Mouse (Mus musculus) splenic B cell, adult 2 months (primary cell): ENCODE measurements at regions not wholly inside any gene's neighbourhood (a gene's known extent, or its start where the extent isn't known, plus 50 kb on each side); places are given as distances from the start of the nearest gene placed in this dataset.

Source experiments
- DNase-seq: peaks from one replicate; pipeline ENCODE4 v3.0.0-alpha.2; 2011; ENCODE audit warnings: low read depth, low spot score
- H3K27me3 ChIP-seq: 2 replicates; pipeline ENCODE4 v1.6.1; 2012; ENCODE audit warnings: mild to moderate bottlenecking, low read length, moderate library complexity, mixed read lengths; ENCODE audit not compliant: control insufficient read depth, poor library complexity, insufficient read depth, severe bottlenecking
- H3K36me3 ChIP-seq: 2 replicates; pipeline ENCODE4 v1.6.1; 2012; ENCODE audit warnings: mild to moderate bottlenecking, low read length, moderate library complexity, mixed read lengths; ENCODE audit not compliant: control insufficient read depth, poor library complexity, insufficient read depth, severe bottlenecking

DNA sequence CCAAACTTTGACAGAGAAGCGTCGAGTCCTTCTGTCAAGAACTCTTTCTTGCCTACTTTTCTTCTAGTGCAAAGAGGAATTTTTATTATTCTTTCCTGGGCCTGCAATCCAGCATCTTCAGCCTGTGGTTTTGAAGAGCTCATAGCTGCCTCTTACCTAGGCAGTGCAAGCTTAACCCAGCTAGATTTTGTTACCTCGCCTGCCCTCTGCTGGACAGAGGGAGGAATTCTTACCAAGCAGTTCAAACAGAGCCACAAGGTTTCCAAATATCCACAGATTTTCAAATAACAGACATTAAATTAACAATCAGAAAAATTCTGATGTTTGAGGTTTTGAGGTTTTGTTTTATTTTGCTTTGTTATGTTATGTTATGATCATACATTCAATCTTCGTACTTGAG lies 84.1 kb upstream of the Fam204a start:
- DNase-seq = peak; percentile 87
- Histone ChIP-seq H3K36me3 (no peaks in the 10 kb centered on the region), H3K27me3 (no peaks in the 10 kb centered on the region; the same call in 1 of the 2 replicates)

GRCm38 (mm10) chr19:60302371-60302770 lies 75.9 kb upstream of the Fam204a start:
- no peak for DNase-seq
- no peaks in the 10 kb centered on the region; the same call in 1 of the 2 replicates for H3K27me3 ChIP-seq
- no peaks in the 10 kb centered on the region for H3K36me3 ChIP-seq

DNA sequence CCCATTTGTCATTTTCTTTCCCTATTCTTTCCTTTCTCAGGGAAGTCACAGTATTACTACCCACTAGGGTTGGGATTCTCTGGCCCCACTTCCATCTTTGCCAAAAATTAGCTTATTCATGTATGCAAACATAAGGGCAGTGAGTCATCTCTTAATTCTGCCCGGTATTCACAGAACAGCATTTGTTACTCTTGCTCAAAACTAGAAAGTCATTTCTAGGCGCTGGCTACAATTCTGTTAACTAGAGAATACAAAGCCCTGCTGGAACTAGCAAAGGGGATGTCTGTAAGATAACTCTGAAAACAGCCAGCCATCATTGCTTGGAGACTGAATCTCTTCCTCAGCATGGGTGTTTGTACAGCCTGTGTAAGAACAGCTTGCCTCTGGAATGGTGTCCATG lies 74.4 kb upstream of the Fam204a start:
- no peaks in the 10 kb centered on the region for H3K36me3 ChIP-seq
- no peaks in the 10 kb centered on the region; the same call in 1 of the 2 replicates for H3K27me3 ChIP-seq
- no peak for DNase-seq

- DNase-seq = peak; percentile 71
Observed at GRCm38 (mm10) chr19:60290244-60290643, 63.7 kb upstream of the Fam204a start.

GRCm38 (mm10) chr19:60286810-60287396 lies 60.4 kb upstream of the Fam204a start:
- H3K27me3 ChIP-seq = no peaks in the 10 kb centered on the region
- H3K36me3 ChIP-seq = no peaks in the 10 kb centered on the region

More at GRCm38 (mm10) chr19:60290244-60290643, 63.7 kb upstream of the Fam204a start:
- Histone ChIP-seq H3K27me3 (no peaks in the 10 kb centered on the region), H3K36me3 (no peaks in the 10 kb centered on the region)

DNA sequence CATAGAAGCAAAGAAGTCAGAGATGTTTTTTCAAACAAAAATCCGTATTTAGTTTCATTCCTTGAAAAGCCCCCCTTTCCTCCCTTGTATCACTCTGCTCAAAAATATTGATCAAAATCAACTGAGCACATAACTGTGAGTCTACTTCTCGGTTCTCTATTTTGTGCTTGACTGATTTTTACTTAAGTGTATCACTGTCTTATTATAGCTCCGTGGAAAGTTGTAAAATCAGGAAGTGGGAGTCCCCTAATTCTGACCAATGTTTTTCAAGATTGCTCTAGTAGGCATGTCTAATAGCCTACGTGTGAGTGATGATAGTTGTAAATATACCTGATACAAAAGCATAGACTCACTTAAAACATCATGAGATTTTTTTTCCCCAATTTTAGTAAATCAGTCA lies 58.4 kb upstream of the Fam204a start:
- DNase-seq = peak; percentile 89
- no peaks in the 10 kb centered on the region for H3K36me3 ChIP-seq
- no peaks in the 10 kb centered on the region for H3K27me3 ChIP-seq

More at GRCm38 (mm10) chr19:60286810-60287396, 60.4 kb upstream of the Fam204a start:
- no peak for DNase-seq
